Mouse (Mus musculus): ENCODE measurements around the gene Ptch1. TPM values are rescaled to one million over a fixed set of nuclear protein-coding genes. Genes with fewer than 3 reads are reported as not detected.

The Ptch1 gene
- total RNA-seq, 1 experiment from 2014 or later: 6.3 TPM

GRCm38 (mm10) chr13:63543459-63543858, 29.9 kb downstream of the Ptch1 start:
- ATAC-seq (ENCODE audit: extremely low read depth, insufficient number of reproducible peaks, low FRiP score, poor library complexity, severe bottlenecking): no peak

- no peak for ATAC-seq (ENCODE audit: extremely low read depth, insufficient number of reproducible peaks, low FRiP score, poor library complexity, severe bottlenecking)
Measured at GRCm38 (mm10) chr13:63542796-63543384, 30.5 kb downstream of the Ptch1 start.

GRCm38 (mm10) chr13:63541510-63541909, 31.9 kb downstream of the Ptch1 start:
- ATAC-seq (ENCODE audit: extremely low read depth, insufficient number of reproducible peaks, low FRiP score, poor library complexity, severe bottlenecking): no peak

- no peak for ATAC-seq (ENCODE audit: extremely low read depth, insufficient number of reproducible peaks, low FRiP score, poor library complexity, severe bottlenecking)
Measured at GRCm38 (mm10) chr13:63540584-63540983, 32.8 kb downstream of the Ptch1 start.

GRCm38 (mm10) chr13:63534981-63535380, 38.4 kb downstream of the Ptch1 start:
- no peak for ATAC-seq (ENCODE audit: extremely low read depth, insufficient number of reproducible peaks, low FRiP score, poor library complexity, severe bottlenecking)

GRCm38 (mm10) chr13:63530857-63531256, 42.5 kb downstream of the Ptch1 start:
- no peak for ATAC-seq (ENCODE audit: extremely low read depth, insufficient number of reproducible peaks, low FRiP score, poor library complexity, severe bottlenecking)

GRCm38 (mm10) chr13:63530371-63530764, 43.0 kb downstream of the Ptch1 start:
- ATAC-seq (ENCODE audit: extremely low read depth, insufficient number of reproducible peaks, low FRiP score, poor library complexity, severe bottlenecking): no peak

GRCm38 (mm10) chr13:63529602-63530370, 43.6 kb downstream of the Ptch1 start:
- ATAC-seq (ENCODE audit: extremely low read depth, insufficient number of reproducible peaks, low FRiP score, poor library complexity, severe bottlenecking): no peak

- ATAC-seq (ENCODE audit: extremely low read depth, insufficient number of reproducible peaks, low FRiP score, poor library complexity, severe bottlenecking): no peak
Measured at GRCm38 (mm10) chr13:63528852-63529251, 44.5 kb downstream of the Ptch1 start.

- ATAC-seq (ENCODE audit: extremely low read depth, insufficient number of reproducible peaks, low FRiP score, poor library complexity, severe bottlenecking): 0 out of 2 replicates have a peak, but pooled peaks have one; percentile 30
Measured at GRCm38 (mm10) chr13:63528164-63528675, 45.2 kb downstream of the Ptch1 start.

GRCm38 (mm10) chr13:63525571-63526197, 47.7 kb downstream of the Ptch1 start:
- ATAC-seq (ENCODE audit: extremely low read depth, insufficient number of reproducible peaks, low FRiP score, poor library complexity, severe bottlenecking): no peak

GRCm38 (mm10) chr13:63524608-63525570, 48.5 kb downstream of the Ptch1 start:
- ATAC-seq (ENCODE audit: extremely low read depth, insufficient number of reproducible peaks, low FRiP score, poor library complexity, severe bottlenecking): no peak

GRCm38 (mm10) chr13:63524061-63524460, 49.3 kb downstream of the Ptch1 start:
- no peak for ATAC-seq (ENCODE audit: extremely low read depth, insufficient number of reproducible peaks, low FRiP score, poor library complexity, severe bottlenecking)

GRCm38 (mm10) chr13:63522832-63523231, 50.6 kb downstream of the Ptch1 start:
- ATAC-seq (ENCODE audit: extremely low read depth, insufficient number of reproducible peaks, low FRiP score, poor library complexity, severe bottlenecking): no peak

- ATAC-seq (ENCODE audit: extremely low read depth, insufficient number of reproducible peaks, low FRiP score, poor library complexity, severe bottlenecking): no peak
Measured at GRCm38 (mm10) chr13:63520110-63520509, 53.3 kb downstream of the Ptch1 start.

- ATAC-seq (ENCODE audit: extremely low read depth, insufficient number of reproducible peaks, low FRiP score, poor library complexity, severe bottlenecking): no peak
Measured at GRCm38 (mm10) chr13:63516535-63516934, 56.9 kb downstream of the Ptch1 start.

GRCm38 (mm10) chr13:63515542-63515941, 57.9 kb downstream of the Ptch1 start:
- ATAC-seq (ENCODE audit: extremely low read depth, insufficient number of reproducible peaks, low FRiP score, poor library complexity, severe bottlenecking): no peak

GRCm38 (mm10) chr13:63514931-63515360, 58.5 kb downstream of the Ptch1 start:
- no peak for ATAC-seq (ENCODE audit: extremely low read depth, insufficient number of reproducible peaks, low FRiP score, poor library complexity, severe bottlenecking)
